Mouse (Mus musculus) hindbrain, embryonic 16.5 days (tissue): ENCODE results near the gene Ptprj. TPM values are rescaled to one million over a fixed set of nuclear protein-coding genes. Genes with fewer than 3 reads are reported as not detected.

Experiments used
- ATAC-seq: fragments of 200-750 bp; cut with Nextera tagmentation; 2 replicates; pipeline ENCODE4 v1.8.0; 2017; ENCODE audit warnings: moderate TSS enrichment, moderate library complexity
- H3K27ac ChIP-seq: fragments of 300-500 bp; sonication (generic); 2 replicates; pipeline ENCODE4 v1.5.1; 2014; ENCODE audit warnings: low read depth, mild to moderate bottlenecking, control low read depth, low read length, moderate library complexity
- H3K27me3 ChIP-seq: fragments of 300-500 bp; sonication (generic); replicated peaks from 2 replicates; pipeline ENCODE4 v1.6.1; 2014; ENCODE audit warnings: low read length; ENCODE audit not compliant: control insufficient read depth, insufficient read depth
- H3K36me3 ChIP-seq: fragments of 300-500 bp; sonication (generic); 2 replicates; pipeline ENCODE4 v1.6.1; 2014; ENCODE audit warnings: mild to moderate bottlenecking, low read length, moderate library complexity, mixed read lengths; ENCODE audit not compliant: control insufficient read depth, insufficient read depth
- H3K4me1 ChIP-seq: fragments of 300-500 bp; sonication (generic); 2 replicates; pipeline ENCODE4 v1.6.1; 2014; ENCODE audit warnings: low read depth, low read length; ENCODE audit not compliant: control insufficient read depth, insufficient read depth
- H3K4me2 ChIP-seq: fragments of 300-500 bp; sonication (generic); 2 replicates; pipeline ENCODE4 v1.6.1; 2014; ENCODE audit warnings: mild to moderate bottlenecking, low read length, control low read depth, moderate library complexity
- H3K4me3 ChIP-seq: fragments of 300-500 bp; sonication (generic); 2 replicates; pipeline ENCODE4 v1.5.1; 2014; ENCODE audit warnings: mild to moderate bottlenecking, low read length, control low read depth, moderate library complexity
- H3K9ac ChIP-seq: fragments of 300-500 bp; sonication (generic); 2 replicates; pipeline ENCODE4 v1.6.1; 2014; ENCODE audit warnings: low read depth, mild to moderate bottlenecking, control low read depth, low read length, moderate library complexity
- H3K9me3 ChIP-seq: fragments of 300-500 bp; sonication (generic); 2 replicates; pipeline ENCODE4 v1.6.1; 2014; ENCODE audit warnings: mild to moderate bottlenecking, low read length, moderate library complexity; ENCODE audit not compliant: control insufficient read depth
- WGBS: fragments of 180-500 bp; shearing (Covaris S2); extraction: QIAGEN DNeasy Blood & Tissue Kit; methylation state at CpG from one replicate; pipeline ENCODE4 v1.1.7; 2014; 5-methylcytosine and 5-hydroxymethylcytosine counted together
- polyA plus RNA-seq: library from polyadenylated mRNA; unstranded; fragments of >200 nt; fragmentation: Nextera tagmentation; extraction: Ambion mirVana; gene quantifications from 2 replicates; pipeline ENCODE4 v1.2.1, GENCODE M21; 2015

The Ptprj gene
- polyA plus RNA-seq, 1 experiment from 2014 or later = 6.0 TPM

DNA sequence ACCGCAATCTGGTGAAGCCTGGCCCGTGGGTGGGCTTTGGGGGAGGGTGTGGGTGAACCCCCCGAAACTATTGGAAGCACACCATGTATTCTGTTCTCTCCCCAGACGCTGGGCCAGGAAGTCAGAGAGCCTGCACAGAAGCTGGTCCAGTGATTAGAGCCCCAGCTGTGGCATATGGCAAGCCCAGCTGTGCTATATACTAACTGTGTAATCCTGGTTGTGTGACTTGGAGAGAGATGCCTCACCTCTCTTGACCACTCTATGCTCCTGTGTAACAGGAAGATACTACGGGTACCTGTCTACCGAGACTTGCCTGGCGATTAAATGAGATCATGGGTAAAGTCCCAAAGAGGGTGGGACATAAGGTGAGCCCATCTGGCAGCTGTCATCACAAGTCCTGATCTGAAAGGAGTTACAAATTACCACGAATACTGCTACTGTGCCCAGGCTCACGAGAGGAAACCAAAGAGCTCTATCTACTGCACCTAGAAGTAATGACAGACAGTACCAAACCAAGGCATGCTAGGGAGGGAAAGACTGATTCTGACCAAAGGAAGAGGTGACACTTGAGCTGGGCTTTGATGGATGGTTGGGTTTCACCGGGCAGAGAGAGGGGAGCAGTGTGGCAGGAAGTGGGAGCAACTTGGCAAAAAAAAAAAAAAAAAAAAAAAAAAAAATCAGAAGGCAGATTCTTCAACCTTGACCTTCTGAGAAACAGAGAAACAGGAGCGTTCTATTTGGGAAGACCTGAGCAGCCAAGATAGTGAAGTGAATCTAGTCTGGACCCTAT is 754 bp upstream of the Ptprj start:
- Histone ChIP-seq H3K36me3 (no peaks in the 10 kb centered on the region), H3K9ac (peak overlapping the region; percentile 94), H3K27me3 (no peaks in the 10 kb centered on the region), H3K9me3 (no peaks in the 10 kb centered on the region), H3K4me1 (peaks cover 13% of the 10 kb centered on the region), H3K4me2 (peak overlapping the region; percentile 65), H3K4me3 (peak overlapping the region; percentile 92), H3K27ac (peak overlapping the region; percentile 91)
- WGBS = 16% methylated on average over 11 of the region's 11 CpGs
- ATAC-seq = peak; percentile 52

DNA sequence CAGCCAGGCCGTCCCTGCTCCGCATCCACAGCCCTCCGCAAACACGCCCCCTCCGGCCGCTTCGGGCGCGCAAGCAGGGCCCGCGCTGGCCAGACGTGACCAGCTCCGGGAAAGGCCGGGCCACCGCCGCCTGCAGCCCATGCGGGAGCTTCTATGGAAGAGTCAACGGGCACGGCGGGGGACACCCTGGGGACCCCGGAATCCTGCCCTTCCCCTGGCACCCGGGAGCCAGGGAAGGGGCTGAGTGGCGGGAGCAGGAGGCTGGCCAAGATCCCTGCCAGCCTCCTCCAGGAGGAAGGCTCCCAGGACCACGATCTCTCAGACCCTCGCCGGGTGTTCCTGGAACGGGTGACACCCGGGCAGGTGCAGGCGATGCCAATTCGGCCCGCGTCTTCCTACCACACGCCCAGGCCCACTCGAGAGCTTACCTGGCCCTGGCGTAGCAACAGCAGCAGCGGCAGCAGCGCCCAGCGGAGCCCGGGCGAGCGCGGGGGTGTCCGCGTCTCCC is 665 bp downstream of the Ptprj start:
- peak; percentile 72 for ATAC-seq
- H3K9me3 ChIP-seq = no peaks in the 10 kb centered on the region
- H3K27ac ChIP-seq = peak overlapping the region; percentile 91
- H3K27me3 ChIP-seq = no peaks in the 10 kb centered on the region
- under 1% methylated on average over 37 of the region's 44 CpGs for WGBS
- peaks cover 13% of the 10 kb centered on the region for H3K4me1 ChIP-seq
- peak overlapping the region; percentile 94 for H3K9ac ChIP-seq
- H3K36me3 ChIP-seq = no peaks in the 10 kb centered on the region
- peak overlapping the region; percentile 65 for H3K4me2 ChIP-seq
- H3K4me3 ChIP-seq = peak overlapping the region; percentile 92

DNA sequence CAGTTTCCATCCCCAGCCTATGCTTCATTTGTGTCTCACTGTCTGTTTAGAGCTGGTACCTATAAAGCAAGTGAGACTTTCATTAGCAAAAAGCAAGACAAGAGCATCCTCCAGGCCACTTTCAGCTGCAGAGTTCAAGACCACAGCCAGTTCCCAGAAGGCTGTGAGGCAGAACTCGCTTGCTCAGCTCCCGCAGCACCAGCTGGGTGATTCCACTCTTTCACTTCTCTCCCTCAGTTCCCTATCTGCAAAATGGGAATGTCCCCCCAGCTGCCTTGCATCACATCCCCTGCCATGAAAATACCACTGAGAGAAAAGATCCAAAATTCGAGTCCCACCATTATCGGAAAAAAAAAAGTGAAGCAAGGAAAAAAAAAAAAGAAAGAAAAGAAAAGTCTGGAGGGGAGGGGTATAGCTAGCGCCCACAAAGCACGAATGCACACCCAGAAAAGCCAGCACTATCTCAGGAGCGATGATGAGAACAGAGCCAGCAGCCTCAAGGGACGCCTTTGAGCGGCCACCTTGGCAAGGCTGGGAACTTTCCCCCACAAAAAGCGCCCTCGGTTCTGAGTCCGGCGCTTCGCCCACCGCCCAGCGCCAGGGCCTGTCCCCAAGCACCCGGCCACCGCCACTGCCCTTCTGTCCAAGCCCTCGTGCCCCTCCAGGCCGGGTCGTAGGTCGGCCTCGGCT is 1.3 kb downstream of the Ptprj start:
- peak; percentile 22 for ATAC-seq
- 2% methylated on average over 23 of the region's 23 CpGs for WGBS
- Histone ChIP-seq H3K27me3 (no peaks in the 10 kb centered on the region), H3K36me3 (no peaks in the 10 kb centered on the region), H3K9me3 (no peaks in the 10 kb centered on the region), H3K27ac (peak overlapping the region; percentile 91), H3K9ac (peak overlapping the region; percentile 94), H3K4me2 (peak overlapping the region; percentile 65), H3K4me1 (peaks cover 15% of the 10 kb centered on the region), H3K4me3 (peak overlapping the region; percentile 92)

DNA sequence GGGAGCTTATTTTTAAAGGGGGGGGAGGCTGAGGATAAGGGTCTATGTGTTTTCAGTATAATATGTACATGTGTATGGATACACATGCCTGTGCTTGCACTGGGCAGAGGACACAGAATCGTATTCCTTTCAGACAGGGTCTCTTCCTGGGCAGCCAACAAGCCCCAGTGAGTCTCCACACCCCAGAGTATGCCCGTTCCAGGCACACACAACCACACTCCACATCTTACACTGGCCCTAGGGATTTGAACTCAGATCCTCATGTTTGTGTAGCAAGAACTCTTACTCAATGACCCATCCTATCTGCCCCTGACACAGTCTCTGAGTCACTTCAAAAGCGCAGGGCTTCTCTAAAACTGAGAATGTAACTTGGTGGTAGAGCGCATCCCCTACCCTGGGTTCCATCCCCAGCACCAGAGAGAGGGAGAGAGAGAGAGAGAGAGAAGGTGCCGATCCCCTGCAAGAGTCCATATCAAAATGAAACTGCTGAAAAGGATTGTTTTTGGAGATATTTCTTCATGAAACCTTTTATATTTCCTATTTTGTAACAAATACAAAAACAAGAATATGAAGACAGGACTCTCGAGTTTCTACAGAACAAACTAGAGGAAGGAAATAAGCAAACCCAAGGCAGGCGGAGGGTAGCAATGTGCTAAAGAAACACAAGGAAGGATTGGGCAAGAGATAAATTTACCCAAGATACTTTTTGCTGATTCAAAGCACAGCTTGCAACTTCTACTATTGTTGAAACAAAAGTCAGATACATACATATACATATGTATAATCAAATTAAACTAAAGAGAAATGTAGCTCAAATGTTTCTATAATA is 2.8 kb downstream of the Ptprj start:
- Histone ChIP-seq H3K9ac (no peak overlapping the region), H3K4me1 (peaks cover 18% of the 10 kb centered on the region), H3K36me3 (no peaks in the 10 kb centered on the region), H3K27ac (no peak overlapping the region), H3K4me2 (peak overlapping the region; percentile 65), H3K4me3 (no peak overlapping the region), H3K9me3 (no peaks in the 10 kb centered on the region), H3K27me3 (no peaks in the 10 kb centered on the region)
- 93% methylated on average over 7 of the region's 7 CpGs for WGBS
- ATAC-seq = no peak

DNA sequence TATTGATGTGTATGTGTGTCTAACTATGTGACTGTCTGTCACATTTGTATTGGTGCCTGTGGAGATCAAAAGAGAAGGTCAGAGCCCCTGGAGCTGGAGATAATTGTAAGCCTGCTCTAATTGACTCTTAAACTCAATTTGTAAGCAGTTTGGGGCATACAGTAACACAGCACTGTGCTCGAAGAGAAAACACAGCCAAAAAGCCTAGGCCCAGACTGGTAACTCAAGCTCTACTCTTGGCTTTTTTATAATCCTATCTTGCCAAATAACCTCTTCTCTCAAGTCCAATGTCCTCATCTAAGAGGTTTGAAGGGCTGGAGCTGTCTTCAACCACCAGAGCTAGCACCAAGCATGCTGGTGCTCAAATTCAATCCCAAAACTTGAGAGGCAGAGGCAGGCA is 3.5 kb downstream of the Ptprj start:
- no peak overlapping the region for H3K4me2 ChIP-seq
- no peak overlapping the region for H3K4me3 ChIP-seq
- no peaks in the 10 kb centered on the region for H3K36me3 ChIP-seq
- 32% methylated on average over 1 of the region's 1 CpGs for WGBS
- H3K9me3 ChIP-seq = no peaks in the 10 kb centered on the region
- no peak for ATAC-seq
- no peak overlapping the region for H3K9ac ChIP-seq
- peaks cover 18% of the 10 kb centered on the region for H3K4me1 ChIP-seq
- H3K27ac ChIP-seq = no peak overlapping the region
- no peaks in the 10 kb centered on the region for H3K27me3 ChIP-seq

DNA sequence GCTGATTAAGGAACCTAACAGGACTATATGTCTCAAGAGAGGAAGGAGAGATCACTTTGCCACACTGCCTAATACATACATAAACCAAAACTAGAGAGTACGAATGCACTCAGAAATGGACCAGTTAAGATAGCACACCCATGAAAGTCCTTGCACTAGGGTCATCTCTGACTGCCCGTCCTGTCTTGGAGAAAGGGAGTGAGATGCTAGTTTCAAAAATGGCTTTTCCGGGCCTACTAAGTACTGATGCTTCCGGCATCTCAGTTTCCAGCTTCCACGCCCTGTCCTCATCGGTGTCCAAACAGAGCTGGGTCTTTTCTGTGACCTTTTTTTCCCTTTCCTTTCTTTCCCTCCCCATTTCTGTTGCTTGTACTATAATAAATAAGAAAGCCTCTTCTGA is 4.0 kb downstream of the Ptprj start:
- ATAC-seq = no peak
- Histone ChIP-seq H3K27ac (no peak overlapping the region), H3K36me3 (no peaks in the 10 kb centered on the region), H3K27me3 (no peaks in the 10 kb centered on the region), H3K4me2 (no peak overlapping the region), H3K4me1 (peaks cover 18% of the 10 kb centered on the region), H3K9ac (no peak overlapping the region), H3K9me3 (no peaks in the 10 kb centered on the region), H3K4me3 (no peak overlapping the region)
- 88% methylated on average over 6 of the region's 6 CpGs for WGBS

DNA sequence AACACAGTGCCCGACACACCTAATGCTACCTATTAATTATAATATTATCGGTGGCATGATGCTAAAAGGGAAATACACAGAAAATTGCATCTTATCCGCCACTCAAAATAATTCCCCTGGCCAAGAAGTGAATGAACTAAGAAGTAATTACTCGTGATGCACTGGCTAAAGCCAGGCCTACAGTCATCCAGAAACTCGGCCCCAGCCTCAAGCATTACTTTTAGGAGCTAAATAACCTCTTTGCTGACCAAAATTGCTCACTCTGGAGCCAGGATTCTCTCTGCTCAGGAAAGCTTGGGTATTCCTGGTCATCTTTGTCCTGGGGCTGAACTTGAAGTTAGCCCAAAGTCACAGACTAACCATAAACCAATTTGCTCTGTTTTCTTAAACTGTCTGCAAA is 4.7 kb downstream of the Ptprj start:
- no peak overlapping the region for H3K9ac ChIP-seq
- H3K27me3 ChIP-seq = no peaks in the 10 kb centered on the region
- H3K4me2 ChIP-seq = no peak overlapping the region
- H3K4me3 ChIP-seq = no peak overlapping the region
- H3K9me3 ChIP-seq = no peaks in the 10 kb centered on the region
- no peak overlapping the region for H3K27ac ChIP-seq
- H3K36me3 ChIP-seq = no peaks in the 10 kb centered on the region
- WGBS = 78% methylated on average over 5 of the region's 5 CpGs
- ATAC-seq = no peak
- H3K4me1 ChIP-seq = peaks cover 18% of the 10 kb centered on the region

DNA sequence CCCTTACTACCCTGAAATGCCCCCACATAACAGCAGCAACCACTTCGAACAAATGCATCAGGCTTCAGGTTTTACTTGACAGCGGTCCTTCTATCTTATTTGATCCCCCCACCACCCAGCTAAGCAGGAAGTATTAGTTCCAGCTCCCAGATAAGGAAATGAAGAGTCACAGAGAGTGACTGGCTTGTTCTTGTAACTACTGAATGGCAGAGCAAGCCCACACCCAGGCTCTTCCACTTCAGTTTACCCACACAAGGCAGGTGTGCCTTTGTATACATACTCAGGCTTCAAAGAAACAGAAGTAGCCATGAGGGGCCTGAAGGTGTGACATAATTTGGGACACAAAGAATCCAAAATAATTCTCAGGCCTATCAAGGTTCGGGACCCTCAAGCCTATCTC is 5.3 kb downstream of the Ptprj start:
- H3K36me3 ChIP-seq = no peaks in the 10 kb centered on the region
- H3K4me2 ChIP-seq = no peak overlapping the region
- peaks cover 18% of the 10 kb centered on the region for H3K4me1 ChIP-seq
- H3K9me3 ChIP-seq = no peaks in the 10 kb centered on the region
- 84% methylated on average over 3 of the region's 3 CpGs for WGBS
- no peak for ATAC-seq
- H3K4me3 ChIP-seq = no peak overlapping the region
- H3K9ac ChIP-seq = no peak overlapping the region
- H3K27ac ChIP-seq = no peak overlapping the region
- H3K27me3 ChIP-seq = no peaks in the 10 kb centered on the region

DNA sequence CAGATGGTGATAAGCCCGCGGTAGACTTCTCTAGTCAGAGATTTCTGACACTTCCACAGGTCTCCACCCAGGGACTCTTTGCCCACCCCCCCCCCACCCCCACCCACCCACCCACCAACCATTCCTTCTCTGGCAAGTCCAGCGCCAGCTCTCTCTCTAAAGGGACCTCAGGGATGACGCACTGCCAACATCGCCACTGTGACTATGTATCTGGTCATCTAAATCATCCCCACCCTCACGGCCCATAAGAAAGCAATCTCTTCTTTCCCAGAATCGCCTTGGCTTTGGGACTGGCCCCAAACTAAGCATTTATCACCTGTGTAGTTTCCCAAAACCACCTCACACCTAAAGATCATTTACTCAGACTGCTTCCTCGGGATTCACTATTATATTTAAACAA is 5.9 kb downstream of the Ptprj start:
- Histone ChIP-seq H3K4me3 (no peak overlapping the region), H3K9me3 (no peaks in the 10 kb centered on the region), H3K9ac (no peak overlapping the region), H3K27ac (no peak overlapping the region), H3K27me3 (no peaks in the 10 kb centered on the region), H3K4me1 (peaks cover 18% of the 10 kb centered on the region), H3K36me3 (no peaks in the 10 kb centered on the region), H3K4me2 (peak overlapping the region; percentile 45; the same call in 1 of the 2 replicates)
- ATAC-seq = no peak
- WGBS = 68% methylated on average over 8 of the region's 8 CpGs
